15 mouse cellular contexts compared by ENCODE assay signal in genomic region chr13:73336753-73337152, GRCm38 (mm10). TPM values are rescaled to one million over a fixed set of nuclear protein-coding genes. Genes with fewer than 3 reads are reported as not detected.
DNase-seq lines count a peak whose midpoint lies in the region; ATAC-seq lines count a peak whose summit lies in the region.
"Had no signal": no experiment of that assay in that cellular context is flagged by ENCODE, and none has a peak within 500 bp of the region (broad histone marks: within the 10 kb centered on the region; RNA-seq: fewer than 3 reads in every experiment).

No protein-coding gene starts in this region.

- ATAC-seq in heart, embryonic 12.5 days (ENCODE audit: insufficient number of reproducible peaks, low FRiP score) = peak; percentile 34; the same call in 1 of the 2 replicates
- 0 out of 2 replicates have a peak, but pooled peaks have one; percentile 35 for ATAC-seq in kidney, embryonic 15.5 days (replicated peaks; ENCODE audit: low FRiP score)
- ATAC-seq in neural tube, embryonic 11.5 days (ENCODE audit: insufficient read depth, low FRiP score, low TSS enrichment) = peak; percentile 60
- no peak for ATAC-seq in megakaryocyte-erythroid progenitor cell, adult 5-6 weeks (replicated peaks; ENCODE audit: low FRiP score, low TSS enrichment, poor library complexity, severe bottlenecking)
- ATAC-seq: forebrain, postnatal 0 days; intestine, embryonic 15.5 days; liver, postnatal 0 days had no signal

- WGBS in heart, embryonic 12.5 days = 43% methylated on average over 7 of the region's 7 CpGs
- 36% methylated on average over 7 of the region's 7 CpGs for WGBS in kidney, embryonic 15.5 days
- WGBS in neural tube, embryonic 11.5 days = 48% methylated on average over 7 of the region's 7 CpGs

- DNase-seq in heart, adult 9 months (ENCODE audit: low spot score in 2 of 2) = no peak
- DNase-seq in embryo, embryonic 10.5 days (ENCODE audit: low spot score) = peak; percentile 25
- peak; percentile 48 for DNase-seq in neural tube, embryonic 11.5 days (ENCODE audit: low spot score)
- DNase-seq in layer of hippocampus, postnatal 10 days (ENCODE audit: low spot score in 2 of 2) = no peak
- no peak for DNase-seq in right cerebral cortex, postnatal 4 days
- DNase-seq: cerebellum, adult 9-10 months; forebrain, postnatal 0 days; liver, postnatal 0 days; right cerebral cortex, adult 18-20 months; thymus, postnatal 14 days had no signal

- no peaks in the 10 kb centered on the region for H3K36me3 ChIP-seq in heart, embryonic 12.5 days
- H3K36me3 ChIP-seq in kidney, embryonic 15.5 days = no peaks in the 10 kb centered on the region
- no peaks in the 10 kb centered on the region for H3K36me3 ChIP-seq in neural tube, embryonic 11.5 days (ENCODE audit: control insufficient read depth, insufficient read depth, low read length)
- H3K36me3 ChIP-seq: intestine, embryonic 15.5 days; limb, embryonic 12.5 days had no signal

- no peak overlapping the region for H3K4me3 ChIP-seq in heart, embryonic 12.5 days
- no peak overlapping the region for H3K4me3 ChIP-seq in kidney, embryonic 15.5 days (replicated peaks)
- H3K4me3 ChIP-seq in neural tube, embryonic 11.5 days (ENCODE audit: low read depth, low read length) = no peak overlapping the region
- H3K4me3 ChIP-seq: intestine, embryonic 15.5 days; limb, embryonic 12.5 days had no signal

- H3K27ac ChIP-seq in heart, embryonic 12.5 days (ENCODE audit: poor library complexity, severe bottlenecking) = peak overlapping the region; percentile 81
- no peak overlapping the region for H3K27ac ChIP-seq in kidney, embryonic 15.5 days
- H3K27ac ChIP-seq in neural tube, embryonic 11.5 days (ENCODE audit: low read depth, low read length) = no peak overlapping the region
- H3K27ac ChIP-seq: intestine, embryonic 15.5 days; limb, embryonic 12.5 days had no signal

- H3K4me2 ChIP-seq in heart, embryonic 12.5 days = no peak overlapping the region
- H3K4me2 ChIP-seq in kidney, embryonic 15.5 days = no peak overlapping the region
- H3K4me2 ChIP-seq in neural tube, embryonic 11.5 days (ENCODE audit: low read depth) = no peak overlapping the region
- H3K4me2 ChIP-seq: intestine, embryonic 15.5 days; limb, embryonic 12.5 days had no signal

- no peaks in the 10 kb centered on the region for H3K27me3 ChIP-seq in heart, embryonic 12.5 days (replicated peaks)
- H3K27me3 ChIP-seq in kidney, embryonic 15.5 days = peaks cover 40% of the 10 kb centered on the region
- no peaks in the 10 kb centered on the region for H3K27me3 ChIP-seq in neural tube, embryonic 11.5 days (ENCODE audit: control insufficient read depth, insufficient read depth, low read length)
- H3K27me3 ChIP-seq: intestine, embryonic 15.5 days; limb, embryonic 12.5 days had no signal

- H3K9ac ChIP-seq in heart, embryonic 12.5 days = no peak overlapping the region
- H3K9ac ChIP-seq in kidney, embryonic 15.5 days = no peak overlapping the region
- no peak overlapping the region for H3K9ac ChIP-seq in neural tube, embryonic 11.5 days (ENCODE audit: low read length)
- H3K9ac ChIP-seq: forebrain, postnatal 0 days; intestine, embryonic 15.5 days; limb, embryonic 12.5 days; liver, postnatal 0 days had no signal

- peaks cover 46% of the 10 kb centered on the region for H3K4me1 ChIP-seq in heart, embryonic 12.5 days (replicated peaks)
- H3K4me1 ChIP-seq in kidney, embryonic 15.5 days = peaks cover 7% of the 10 kb centered on the region
- no peaks in the 10 kb centered on the region for H3K4me1 ChIP-seq in neural tube, embryonic 11.5 days (ENCODE audit: control insufficient read depth, insufficient read depth, low read length)

- no peaks in the 10 kb centered on the region for H3K9me3 ChIP-seq in heart, embryonic 12.5 days (replicated peaks)
- no peaks in the 10 kb centered on the region for H3K9me3 ChIP-seq in kidney, embryonic 15.5 days (replicated peaks)
- no peaks in the 10 kb centered on the region for H3K9me3 ChIP-seq in neural tube, embryonic 11.5 days (ENCODE audit: control insufficient read depth, low read length)
- H3K9me3 ChIP-seq: intestine, embryonic 15.5 days; limb, embryonic 12.5 days had no signal

RNA-seq across cellular contexts. Expression of gene Ndufs6, which starts 8.4 kb away (rescaled TPM):
- 565 and 582 TPM in 2 replicates for polyA plus RNA-seq in heart, embryonic 12.5 days (2016; fragmentation: Nextera tagmentation; extraction: Ambion mirVana)
- polyA plus RNA-seq in kidney, embryonic 15.5 days (2015; fragmentation: Nextera tagmentation; extraction: Ambion mirVana) = 382 and 385 TPM in 2 replicates
- 304 and 314 TPM in 2 replicates for polyA plus RNA-seq in neural tube, embryonic 11.5 days (2014; fragmentation: Nextera tagmentation; extraction: Ambion mirVana)
- total RNA-seq in layer of hippocampus, postnatal 10 days (2021) = 100 to 1,000 TPM; 175 to 197 TPM
- total RNA-seq in megakaryocyte-erythroid progenitor cell, adult 5-6 weeks (2014; fragmentation: Nextera tagmentation) = 239 and 338 TPM in 2 replicates
- total RNA-seq in megakaryocyte-erythroid progenitor cell, adult 5-6 weeks (2017) = 162 and 191 TPM in 2 replicates

RNA-seq across cellular contexts. Expression of gene Mrpl36, which starts 8.4 kb away (rescaled TPM):
- polyA plus RNA-seq in heart, embryonic 12.5 days (2016; fragmentation: Nextera tagmentation; extraction: Ambion mirVana) = 155 and 157 TPM in 2 replicates
- polyA plus RNA-seq in kidney, embryonic 15.5 days (2015; fragmentation: Nextera tagmentation; extraction: Ambion mirVana) = 110 and 117 TPM in 2 replicates
- polyA plus RNA-seq in neural tube, embryonic 11.5 days (2014; fragmentation: Nextera tagmentation; extraction: Ambion mirVana) = 106 and 108 TPM in 2 replicates
- 10 to 100 TPM; 33.0 to 35.5 TPM for total RNA-seq in layer of hippocampus, postnatal 10 days (2021)
- total RNA-seq in megakaryocyte-erythroid progenitor cell, adult 5-6 weeks (2014; fragmentation: Nextera tagmentation) = 113 and 157 TPM in 2 replicates
- total RNA-seq in megakaryocyte-erythroid progenitor cell, adult 5-6 weeks (2017) = 49.6 and 60.0 TPM in 2 replicates

Comparison
In these comparisons a context has a peak if more than half of its experiments do, and no peak if none do; other contexts are left out.
1. DNase-seq: peak in embryo, embryonic 10.5 days (single experiment) and neural tube, embryonic 11.5 days (single experiment); none in heart, adult 9 months (0 of 2), layer of hippocampus, postnatal 10 days (0 of 2) and right cerebral cortex, postnatal 4 days (single experiment).